Mouse (Mus musculus) retina, embryonic 14.5 days (tissue): ENCODE measurements around the gene Tmbim7.

Experiments used
- DNase-seq: peaks from one replicate; pipeline ENCODE4 v3.0.0-alpha.2; 2015; ENCODE audit warnings: low spot score

Gene Tmbim7

GRCm38 (mm10) chr5:3665225-3665624, 14.2 kb downstream of the Tmbim7 start:
- no peak for DNase-seq

GRCm38 (mm10) chr5:3666585-3666984, 15.6 kb downstream of the Tmbim7 start:
- DNase-seq = no peak

DNA sequence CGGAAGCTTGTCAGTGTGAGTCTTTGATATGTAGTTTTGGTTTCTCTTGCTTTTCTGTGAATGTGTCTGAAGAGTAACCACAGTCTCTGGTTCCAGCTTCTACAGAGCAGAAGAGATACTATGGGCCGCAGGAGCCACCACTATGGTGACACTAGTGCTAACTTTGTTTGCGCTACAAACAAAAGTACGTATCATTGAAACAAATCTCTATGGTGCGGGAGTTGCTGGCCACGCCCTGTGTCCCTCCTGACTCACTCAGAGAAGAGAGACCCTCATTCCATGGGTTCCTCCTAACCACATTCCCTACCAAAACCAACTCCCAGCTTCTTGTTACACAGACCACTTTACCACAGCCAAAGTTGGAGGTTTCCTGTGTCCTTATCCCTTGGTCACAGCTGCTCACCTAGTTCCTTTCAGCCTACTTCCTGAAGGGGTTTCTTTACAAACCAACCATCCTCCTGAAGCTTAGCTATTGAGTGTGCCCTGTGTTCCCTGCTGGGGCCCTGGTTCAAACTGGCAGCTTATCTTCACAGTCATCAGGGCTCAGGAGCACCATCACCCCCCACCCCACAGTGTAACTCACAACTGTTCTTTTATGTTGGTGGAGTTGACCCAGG, 19.1 kb downstream of the Tmbim7 start:
- DNase-seq = no peak

- DNase-seq = no peak
Measured at GRCm38 (mm10) chr5:3688298-3688697, 37.3 kb downstream of the Tmbim7 start.

DNA sequence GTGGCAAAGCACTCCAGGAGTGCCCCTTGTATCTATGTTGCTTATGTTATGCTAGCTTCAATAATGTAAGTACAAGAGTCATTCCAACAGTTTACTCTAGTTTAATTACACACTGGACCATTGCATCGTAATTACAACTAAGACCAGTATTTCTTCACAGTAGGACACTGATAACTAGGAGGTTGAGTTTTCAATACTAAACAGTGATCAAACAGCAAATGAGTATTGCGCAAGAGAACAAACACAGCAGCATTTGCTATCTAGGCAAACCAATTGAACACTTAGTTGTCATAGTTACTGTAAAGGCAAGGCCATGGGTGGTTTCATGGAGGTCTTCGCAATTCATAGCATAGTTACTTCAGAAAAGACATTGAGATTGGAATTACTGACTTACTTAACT, 40.3 kb downstream of the Tmbim7 start:
- DNase-seq = no peak

DNA sequence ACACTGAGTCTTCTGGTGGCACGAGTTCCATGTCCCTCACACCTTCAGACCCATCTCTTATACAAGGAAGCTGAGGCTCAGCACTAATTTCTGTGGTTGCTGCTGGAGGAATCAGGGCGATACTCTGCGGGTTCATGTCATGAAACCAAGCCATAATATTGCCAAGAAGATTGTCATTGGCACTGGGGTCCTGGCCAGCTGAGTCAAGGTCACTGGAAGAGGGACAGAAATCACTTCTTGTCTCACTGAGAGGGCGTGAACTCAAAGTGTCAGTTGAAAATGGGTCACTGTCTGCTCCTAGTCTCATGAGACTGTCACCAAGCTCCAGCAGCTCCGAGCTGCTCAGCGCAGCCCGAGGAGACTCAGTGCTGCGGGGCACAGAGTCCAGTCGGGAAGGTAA, 42.0 kb downstream of the Tmbim7 start:
- DNase-seq = no peak

DNA sequence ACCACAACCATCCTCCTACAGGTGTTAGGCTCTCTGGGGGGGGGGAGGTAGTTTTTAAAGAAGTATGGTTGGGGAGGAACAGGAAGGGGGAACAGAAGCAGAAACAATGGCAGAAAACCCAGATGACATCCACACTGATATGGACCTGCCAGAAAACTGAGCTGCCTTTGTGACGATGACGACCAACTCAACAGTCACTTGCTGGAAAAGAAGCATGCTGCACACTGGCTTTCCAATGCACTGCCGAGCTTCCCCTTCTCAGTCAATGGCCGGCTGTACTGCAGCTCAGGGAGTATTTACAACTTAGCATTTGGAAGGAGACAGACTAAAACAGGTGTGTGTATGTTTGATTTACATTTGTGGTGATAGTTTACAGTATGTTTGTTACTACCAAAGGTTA, 44.2 kb downstream of the Tmbim7 start:
- no peak for DNase-seq

- DNase-seq = no peak
Measured at GRCm38 (mm10) chr5:3696031-3696430, 45.0 kb downstream of the Tmbim7 start.

- no peak for DNase-seq
Measured at GRCm38 (mm10) chr5:3700025-3700424, 49.0 kb downstream of the Tmbim7 start.

DNA sequence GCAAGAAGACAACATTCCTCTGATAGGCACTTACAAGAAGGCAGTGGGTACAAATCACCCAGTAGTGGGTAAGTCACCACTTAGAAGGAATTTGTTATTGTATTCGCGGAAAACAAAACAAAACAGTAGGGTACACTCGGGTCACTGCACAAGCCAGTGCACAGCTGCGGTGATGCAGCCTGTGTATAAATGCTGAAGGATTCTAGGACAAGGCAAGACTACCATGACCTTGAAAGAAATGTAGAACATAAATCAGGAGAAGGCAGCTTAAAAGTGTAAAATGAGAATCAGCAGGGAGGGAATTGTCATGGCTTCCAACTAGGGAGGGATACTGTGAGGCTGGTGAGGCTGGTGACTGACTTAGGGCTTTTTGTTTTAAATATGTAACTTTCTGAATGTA, 51.2 kb downstream of the Tmbim7 start:
- DNase-seq = no peak

- no peak for DNase-seq
Measured at GRCm38 (mm10) chr5:3715800-3716199, 64.8 kb downstream of the Tmbim7 start.

DNA sequence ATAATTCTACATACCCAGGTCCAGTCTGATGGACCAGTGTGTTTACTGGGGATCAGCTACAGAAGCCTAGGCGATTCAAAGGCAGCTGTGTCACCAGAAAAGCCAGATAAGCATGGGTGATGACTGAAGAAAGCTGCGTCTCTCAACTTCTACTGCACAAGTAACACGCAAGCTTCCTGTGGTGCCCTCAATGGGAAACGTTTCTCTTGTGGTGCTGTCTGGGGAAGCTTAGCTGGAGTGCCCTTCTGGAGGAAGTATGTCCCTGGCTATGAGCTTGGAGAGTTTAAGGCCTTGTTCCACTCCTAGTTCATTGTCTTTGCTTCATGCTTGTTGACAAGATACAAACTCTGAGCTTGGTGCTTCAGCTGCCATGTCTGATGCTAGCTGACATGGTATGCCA, 68.4 kb downstream of the Tmbim7 start:
- DNase-seq = no peak

- no peak for DNase-seq
Measured at GRCm38 (mm10) chr5:3722873-3723272, 71.9 kb downstream of the Tmbim7 start.

DNA sequence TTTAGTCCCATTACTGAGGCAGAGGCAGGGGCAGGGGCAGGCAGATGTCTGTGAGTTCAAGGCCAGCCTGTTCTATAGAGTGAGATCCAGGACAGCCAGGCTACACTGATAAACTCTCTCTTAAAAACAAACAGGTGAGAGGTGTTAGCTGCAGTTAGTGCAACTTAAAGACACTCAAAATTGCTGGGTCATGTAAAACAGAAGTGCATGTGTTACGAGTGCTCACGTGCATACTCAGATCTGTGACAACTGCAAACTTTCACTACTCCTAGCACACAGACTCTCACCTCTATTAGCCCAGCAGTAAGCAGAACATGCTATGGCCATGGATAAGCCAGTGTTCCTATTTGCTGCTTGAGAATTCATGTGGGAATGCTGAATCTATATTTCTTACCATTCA, 72.4 kb downstream of the Tmbim7 start:
- DNase-seq = no peak

- no peak for DNase-seq
Measured at GRCm38 (mm10) chr5:3725491-3725890, 74.5 kb downstream of the Tmbim7 start.

- no peak for DNase-seq
Measured at GRCm38 (mm10) chr5:3728820-3729219, 77.8 kb downstream of the Tmbim7 start.
